Mouse (Mus musculus): ENCODE results near the gene Sec24b.

The Sec24b gene

GRCm38 (mm10) chr3:130061281-130061680, at the start of gene Sec24b:
Sec24b (minus strand) TSS chr3:130061553.
- no peak for DNase-seq (ENCODE audit: low read depth, low spot score)

GRCm38 (mm10) chr3:130104471-130104870, 43.1 kb upstream of the Sec24b start:
- no peak for DNase-seq (ENCODE audit: low read depth, low spot score)

GRCm38 (mm10) chr3:130103486-130103885, 42.1 kb upstream of the Sec24b start:
- no peak for DNase-seq (ENCODE audit: low read depth, low spot score)

GRCm38 (mm10) chr3:130095160-130095781, 33.9 kb upstream of the Sec24b start:
- peak; percentile 15 for DNase-seq (ENCODE audit: low read depth, low spot score)

- DNase-seq (ENCODE audit: low read depth, low spot score) = no peak
Measured at GRCm38 (mm10) chr3:130094125-130094704, 32.9 kb upstream of the Sec24b start.

GRCm38 (mm10) chr3:130090460-130090859, 29.1 kb upstream of the Sec24b start:
- DNase-seq (ENCODE audit: low read depth, low spot score) = no peak

GRCm38 (mm10) chr3:130088654-130089053, 27.3 kb upstream of the Sec24b start:
- DNase-seq (ENCODE audit: low read depth, low spot score) = no peak

GRCm38 (mm10) chr3:130087466-130087865, 26.1 kb upstream of the Sec24b start:
- no peak for DNase-seq (ENCODE audit: low read depth, low spot score)

- DNase-seq (ENCODE audit: low read depth, low spot score) = no peak
Measured at GRCm38 (mm10) chr3:130086372-130087080, 25.2 kb upstream of the Sec24b start.

- no peak for DNase-seq (ENCODE audit: low read depth, low spot score)
Measured at GRCm38 (mm10) chr3:130083312-130083711, 22.0 kb upstream of the Sec24b start.

GRCm38 (mm10) chr3:130080666-130081065, 19.3 kb upstream of the Sec24b start:
- DNase-seq (ENCODE audit: low read depth, low spot score) = no peak

GRCm38 (mm10) chr3:130079794-130080193, 18.4 kb upstream of the Sec24b start:
- peak; percentile 54 for DNase-seq (ENCODE audit: low read depth, low spot score)

- DNase-seq (ENCODE audit: low read depth, low spot score) = no peak
Measured at GRCm38 (mm10) chr3:130077291-130077690, 15.9 kb upstream of the Sec24b start.

GRCm38 (mm10) chr3:130075746-130076145, 14.4 kb upstream of the Sec24b start:
- no peak for DNase-seq (ENCODE audit: low read depth, low spot score)

- no peak for DNase-seq (ENCODE audit: low read depth, low spot score)
Measured at GRCm38 (mm10) chr3:130073085-130073484, 11.7 kb upstream of the Sec24b start.

- DNase-seq (ENCODE audit: low read depth, low spot score) = no peak
Measured at GRCm38 (mm10) chr3:130071918-130072317, 10.6 kb upstream of the Sec24b start.

GRCm38 (mm10) chr3:130060396-130061029, 840 bp downstream of the Sec24b start:
- no peak for DNase-seq (ENCODE audit: low read depth, low spot score)

GRCm38 (mm10) chr3:130059805-130060395, 1.5 kb downstream of the Sec24b start:
- DNase-seq (ENCODE audit: low read depth, low spot score) = no peak

GRCm38 (mm10) chr3:130058488-130058887, 2.9 kb downstream of the Sec24b start:
- DNase-seq (ENCODE audit: low read depth, low spot score) = no peak

- DNase-seq (ENCODE audit: low read depth, low spot score) = no peak
Measured at GRCm38 (mm10) chr3:130057569-130058345, 3.6 kb downstream of the Sec24b start.
